ENCODE assay signal across 9 mouse cellular contexts in genomic region chr8:83695351-83696106, GRCm38 (mm10). TPM values are rescaled to one million over a fixed set of nuclear protein-coding genes. Genes with fewer than 3 reads are reported as not detected.
A peak's percentile ranks its signal among the peaks of the same experiment; 100 is the strongest.
DNase-seq lines count a peak whose midpoint lies in the region; ATAC-seq lines count a peak whose summit lies in the region.
"Had no signal": no experiment of that assay in that cellular context is flagged by ENCODE, and none has a peak within 500 bp of the region (broad histone marks: within the 10 kb centered on the region; RNA-seq: fewer than 3 reads in every experiment).

No protein-coding gene starts in this region.

- intact Hi-C loops in gastrocnemius, postnatal 14 days (cut with DNase I; ENCODE audit: low total_unique reads), result no loop called here
- intact Hi-C loops in heart, postnatal 36 days (cut with DNase I), result no loop called here
- intact Hi-C loops in left cerebral cortex, postnatal 4 days (cut with DNase I), result no loop called here

- no peaks in the 10 kb centered on the region for H3K27me3 ChIP-seq in forebrain, embryonic 11.5 days (ENCODE audit: control insufficient read depth, insufficient read depth, low read length)

- no peak overlapping the region for H3K4me3 ChIP-seq in macrophage (ENCODE audit: inconsistent target)
- no peak overlapping the region for H3K4me3 ChIP-seq in forebrain, embryonic 11.5 days (ENCODE audit: low read depth, low read length)

- no peaks in the 10 kb centered on the region for H3K9me3 ChIP-seq in forebrain, embryonic 11.5 days (ENCODE audit: control insufficient read depth, low read length)

- H3K79me2 ChIP-seq in macrophage (ENCODE audit: inconsistent target), result peaks cover 82% of the 10 kb centered on the region

- no peak overlapping the region for H3K9ac ChIP-seq in forebrain, embryonic 11.5 days (ENCODE audit: low read length)

- no peak overlapping the region for H3K4me2 ChIP-seq in forebrain, embryonic 11.5 days (ENCODE audit: low read depth, low read length, severe bottlenecking)

- H3K4me1 ChIP-seq in forebrain, embryonic 11.5 days (replicated peaks; ENCODE audit: control insufficient read depth, insufficient read depth, low read length), result peaks cover 1% of the 10 kb centered on the region; the same call in 1 of the 2 replicates

- DNase-seq in gastrocnemius, postnatal 25 days, result peak; percentile 30
- DNase-seq in gastrocnemius, postnatal 14 days, result no peak
- peak; percentile 69 for DNase-seq in 416B (ENCODE audit: low read depth)
- peak; percentile 28 to 29 for DNase-seq in heart, postnatal 36 days
- DNase-seq in forebrain, embryonic 11.5 days (ENCODE audit: low spot score), result no peak
- DNase-seq in left cerebral cortex, postnatal 4 days, result no peak
- no peak for DNase-seq in cerebellum, adult 11 months
- DNase-seq: right cerebral cortex, postnatal 25 days had no signal

- 40% methylated on average over 8 of the region's 17 CpGs for whole genome bisulfite sequencing in macrophage (ENCODE audit: missing documents)
- 92% methylated on average over 12 of the region's 17 CpGs for WGBS in forebrain, embryonic 11.5 days

- H3K27ac ChIP-seq in macrophage, result peak overlapping the region; percentile 89
- no peak overlapping the region for H3K27ac ChIP-seq in forebrain, embryonic 11.5 days (ENCODE audit: low read depth, low read length)

- H3K36me3 ChIP-seq in macrophage (ENCODE audit: inconsistent target), result peaks cover 20% of the 10 kb centered on the region
- no peaks in the 10 kb centered on the region; the same call in 1 of the 2 replicates for H3K36me3 ChIP-seq in forebrain, embryonic 11.5 days (ENCODE audit: control insufficient read depth, insufficient read depth, low read length)

- no peak for ATAC-seq in forebrain, embryonic 11.5 days (replicated peaks; ENCODE audit: low FRiP score)

RNA-seq across cellular contexts. Expression of gene Pkn1, which starts 3.5 kb away (rescaled TPM):
- 10 to 100 TPM; 34.4 to 47.5 TPM for total RNA-seq in gastrocnemius, postnatal 25 days (2021)
- 10 to 100 TPM; 52.5 to 52.6 TPM for total RNA-seq in gastrocnemius, postnatal 14 days (2021)
- 10 to 100 TPM; 53.7 to 62.4 TPM for total RNA-seq in heart, postnatal 36 days (2021)
- total RNA-seq in macrophage (2018; cell fraction: chromatin; rRNA removed), result 100 to 1,000 TPM; 197 to 855 (median 544) TPM
- 100 to 1,000 TPM in 19 of 26 experiments, 10 to 100 TPM in 7; 81.1 to 165 (median 118) TPM for total RNA-seq in macrophage (2018; cell fraction: cytosol; rRNA removed)
- total RNA-seq in macrophage (2018; cell fraction: nucleus; rRNA removed), result 100 to 1,000 TPM; 156 to 497 (median 323) TPM
- polyA plus RNA-seq in macrophage (2018), result 76.4 to 110 TPM (median 109 TPM) in 3 replicates
- polyA plus RNA-seq in forebrain, embryonic 11.5 days (2014; fragmentation: Nextera tagmentation; extraction: Ambion mirVana), result 28.3 and 31.6 TPM in 2 replicates
- 100 to 1,000 TPM in 1 of 2 experiments, 10 to 100 TPM in 1; 98.7 to 107 TPM for total RNA-seq in left cerebral cortex, postnatal 4 days (2021)

RNA-seq across cellular contexts. Expression of gene Ddx39, which starts 19.4 kb away (rescaled TPM):
- total RNA-seq in gastrocnemius, postnatal 25 days (2021), result 10 to 100 TPM; 11.2 to 13.2 TPM
- total RNA-seq in gastrocnemius, postnatal 14 days (2021), result 10 to 100 TPM; 11.0 to 14.7 TPM
- 10 to 100 TPM; 15.8 to 17.2 TPM for total RNA-seq in heart, postnatal 36 days (2021)
- 10 to 100 TPM in 24 of 26 experiments, 1 to 10 TPM in 2; 8.1 to 68.9 (median 39.1) TPM for total RNA-seq in macrophage (2018; cell fraction: chromatin; rRNA removed)
- 10 to 100 TPM; 19.7 to 36.9 (median 27.3) TPM for total RNA-seq in macrophage (2018; cell fraction: cytosol; rRNA removed)
- 10 to 100 TPM; 14.2 to 62.7 (median 30.3) TPM for total RNA-seq in macrophage (2018; cell fraction: nucleus; rRNA removed)
- 12.5 to 63.9 TPM (median 26.0 TPM) in 3 replicates for polyA plus RNA-seq in macrophage (2018)
- 251 and 267 TPM in 2 replicates for polyA plus RNA-seq in forebrain, embryonic 11.5 days (2014; fragmentation: Nextera tagmentation; extraction: Ambion mirVana)
- 10 to 100 TPM; 39.1 to 39.7 TPM for total RNA-seq in left cerebral cortex, postnatal 4 days (2021)

RNA-seq across cellular contexts. Expression of gene Ptger1, which starts 29.1 kb away (rescaled TPM):
- total RNA-seq in gastrocnemius, postnatal 25 days (2021), result under 1 TPM; 0.13 to 0.15 TPM
- under 1 TPM; 0.13 to 0.49 TPM for total RNA-seq in gastrocnemius, postnatal 14 days (2021)
- total RNA-seq in heart, postnatal 36 days (2021), result under 1 TPM; 0.27 to 0.75 TPM
- 1 to 10 TPM in 23 of 26 experiments, under 1 TPM in 3; 0.54 to 5.8 (median 2.1) TPM for total RNA-seq in macrophage (2018; cell fraction: chromatin; rRNA removed)
- total RNA-seq in macrophage (2018; cell fraction: cytosol; rRNA removed), result 1 to 10 TPM in 19 of 26 experiments, under 1 TPM in 7; 0.58 to 2.3 (median 1.4) TPM
- total RNA-seq in macrophage (2018; cell fraction: nucleus; rRNA removed), result 1 to 10 TPM in 21 of 26 experiments, under 1 TPM in 5; 0.59 to 4.5 (median 1.8) TPM
- polyA plus RNA-seq in macrophage (2018), result 0.59 to 8.8 TPM (median 1.3 TPM) in 3 replicates
- 0.47 and 0.60 TPM in 2 replicates for polyA plus RNA-seq in forebrain, embryonic 11.5 days (2014; fragmentation: Nextera tagmentation; extraction: Ambion mirVana)
- total RNA-seq in left cerebral cortex, postnatal 4 days (2021), result 1 to 10 TPM in 1 of 2 experiments, under 1 TPM in 1; 0.95 to 1.1 TPM

RNA-seq across cellular contexts. Expression of gene Gipc1, which starts 43.1 kb away (rescaled TPM):
- total RNA-seq in gastrocnemius, postnatal 25 days (2021), result 10 to 100 TPM; 18.9 to 20.4 TPM
- 10 to 100 TPM; 25.4 to 26.6 TPM for total RNA-seq in gastrocnemius, postnatal 14 days (2021)
- total RNA-seq in heart, postnatal 36 days (2021), result 10 to 100 TPM; 25.2 to 28.3 TPM
- 10 to 100 TPM in 22 of 26 experiments, 1 to 10 TPM in 4; 6.4 to 48.2 (median 23.5) TPM for total RNA-seq in macrophage (2018; cell fraction: chromatin; rRNA removed)
- 10 to 100 TPM; 48.5 to 83.3 (median 66.8) TPM for total RNA-seq in macrophage (2018; cell fraction: cytosol; rRNA removed)
- 10 to 100 TPM; 18.3 to 59.7 (median 27.7) TPM for total RNA-seq in macrophage (2018; cell fraction: nucleus; rRNA removed)
- 61.6 to 92.5 TPM (median 64.4 TPM) in 3 replicates for polyA plus RNA-seq in macrophage (2018)
- polyA plus RNA-seq in forebrain, embryonic 11.5 days (2014; fragmentation: Nextera tagmentation; extraction: Ambion mirVana), result 217 and 231 TPM in 2 replicates
- total RNA-seq in left cerebral cortex, postnatal 4 days (2021), result 10 to 100 TPM; 74.7 to 77.4 TPM

RNA-seq across cellular contexts. Expression of gene Adgre5, which starts 45.6 kb away (rescaled TPM):
- total RNA-seq in gastrocnemius, postnatal 25 days (2021), result 10 to 100 TPM; 21.7 to 26.2 TPM
- total RNA-seq in gastrocnemius, postnatal 14 days (2021), result 10 to 100 TPM; 31.6 to 40.0 TPM
- total RNA-seq in heart, postnatal 36 days (2021), result 10 to 100 TPM; 39.5 to 52.7 TPM
- 100 to 1,000 TPM in 9 of 26 experiments, 10 to 100 TPM in 17; 18.0 to 360 (median 72.3) TPM for total RNA-seq in macrophage (2018; cell fraction: chromatin; rRNA removed)
- 100 to 1,000 TPM in 10 of 26 experiments, 10 to 100 TPM in 16; 30.6 to 139 (median 64.6) TPM for total RNA-seq in macrophage (2018; cell fraction: cytosol; rRNA removed)
- 100 to 1,000 TPM in 11 of 26 experiments, 10 to 100 TPM in 15; 40.1 to 399 (median 96.9) TPM for total RNA-seq in macrophage (2018; cell fraction: nucleus; rRNA removed)
- polyA plus RNA-seq in macrophage (2018), result 33.0 to 180 TPM (median 147 TPM) in 3 replicates
- polyA plus RNA-seq in forebrain, embryonic 11.5 days (2014; fragmentation: Nextera tagmentation; extraction: Ambion mirVana), result 12.2 and 12.6 TPM in 2 replicates
- total RNA-seq in left cerebral cortex, postnatal 4 days (2021), result 10 to 100 TPM in 1 of 2 experiments, 1 to 10 TPM in 1; 9.4 to 11.5 TPM

Comparison
In these comparisons a context has a peak if more than half of its experiments do, and no peak if none do; other contexts are left out.
1. DNase-seq: peak in gastrocnemius, postnatal 25 days (single experiment), 416B (single experiment) and heart, postnatal 36 days (2 of 2); none in gastrocnemius, postnatal 14 days (single experiment), forebrain, embryonic 11.5 days (single experiment), left cerebral cortex, postnatal 4 days (single experiment) and cerebellum, adult 11 months (single experiment).